Mouse (Mus musculus): ENCODE results near the gene Mrtfb. TPM values are rescaled to one million over a fixed set of nuclear protein-coding genes. Genes with fewer than 3 reads are reported as not detected.
A peak's percentile ranks its signal among the peaks of the same experiment; 100 is the strongest.

Gene Mrtfb
- 10 to 100 TPM; 23.3 to 33.0 TPM for total RNA-seq (2021)
- long read RNA-seq, experiment 1, full-length matches to known transcripts = 2 of 11 reads
- long read RNA-seq, experiment 1, partial matches to known transcripts = 5 of 11 reads
- long read RNA-seq, experiment 1, other reads (novel, unspliced or antisense) = 4 of 11 reads
- long read RNA-seq, experiment 2, full-length matches to known transcripts = 1 of 9 reads
- long read RNA-seq, experiment 2, partial matches to known transcripts = 4 of 9 reads
- long read RNA-seq, experiment 2, other reads (novel, unspliced or antisense) = 4 of 9 reads

GRCm38 (mm10) chr16:13255855-13256635 is at the start of gene Mrtfb:
Mrtfb (plus strand) TSS chr16:13256481.
- TF ChIP-seq CTCF (IDR thresholded peaks at IDR 0.05) = peak; percentile 16; the same call in 1 of the 2 replicates
- DNase-seq = peak; percentile 95
- intact Hi-C loops (cut with DNase I) = loop anchor here (5.0 kb wide), 2 partner anchors 71 to 94 kb away; no protein-coding TSS in a partner anchor
- H3K27ac ChIP-seq = peak within 1 kb of the TSS; percentile 97
- H3K4me3 ChIP-seq = peak within 1 kb of the TSS; percentile 91

- no peak for TF ChIP-seq CTCF (IDR thresholded peaks at IDR 0.05)
- Histone ChIP-seq H3K4me3 (no peak overlapping the region), H3K27ac (peak overlapping the region; percentile 31; the same call in 1 of the 2 replicates)
- intact Hi-C loops (cut with DNase I) = no loop called here
- no peak for DNase-seq
Measured at GRCm38 (mm10) chr16:13207649-13208048, 48.6 kb upstream of the Mrtfb start.

- no peak for DNase-seq
- TF ChIP-seq CTCF (IDR thresholded peaks at IDR 0.05) = no peak
- Histone ChIP-seq H3K4me3 (no peak overlapping the region), H3K27ac (peak overlapping the region; percentile 31; the same call in 1 of the 2 replicates)
- intact Hi-C loops (cut with DNase I) = no loop called here
Measured at GRCm38 (mm10) chr16:13208087-13208486, 48.2 kb upstream of the Mrtfb start.

- TF ChIP-seq CTCF (IDR thresholded peaks at IDR 0.05) = no peak
- intact Hi-C loops (cut with DNase I) = no loop called here
- DNase-seq = no peak
- H3K27ac ChIP-seq = no peak overlapping the region
- no peak overlapping the region for H3K4me3 ChIP-seq
Measured at GRCm38 (mm10) chr16:13212781-13213180, 43.5 kb upstream of the Mrtfb start.

GRCm38 (mm10) chr16:13216116-13216952 is 39.9 kb upstream of the Mrtfb start:
- peak overlapping the region; percentile 90 for H3K27ac ChIP-seq
- intact Hi-C loops (cut with DNase I) = no loop called here
- H3K4me3 ChIP-seq = no peak overlapping the region
- DNase-seq = peak; percentile 75
- peak; percentile 35 for TF ChIP-seq CTCF (IDR thresholded peaks at IDR 0.05)

- intact Hi-C loops (cut with DNase I) = no loop called here
- no peak for TF ChIP-seq CTCF (IDR thresholded peaks at IDR 0.05)
- peak; percentile 78 for DNase-seq
- Histone ChIP-seq H3K4me3 (no peak overlapping the region), H3K27ac (peak overlapping the region; percentile 90)
Measured at GRCm38 (mm10) chr16:13217951-13218350, 38.3 kb upstream of the Mrtfb start.

- Histone ChIP-seq H3K27ac (no peak overlapping the region), H3K4me3 (no peak overlapping the region)
- intact Hi-C loops (cut with DNase I) = no loop called here
- TF ChIP-seq CTCF (IDR thresholded peaks at IDR 0.05) = no peak
- no peak for DNase-seq
Measured at GRCm38 (mm10) chr16:13221475-13221874, 34.8 kb upstream of the Mrtfb start.

GRCm38 (mm10) chr16:13232043-13232442 is 24.2 kb upstream of the Mrtfb start:
- Histone ChIP-seq H3K4me3 (no peak overlapping the region), H3K27ac (peak overlapping the region; percentile 76)
- no peak for DNase-seq
- intact Hi-C loops (cut with DNase I) = no loop called here
- TF ChIP-seq CTCF (IDR thresholded peaks at IDR 0.05) = no peak

- intact Hi-C loops (cut with DNase I) = no loop called here
- H3K27ac ChIP-seq = peak overlapping the region; percentile 76
- no peak for TF ChIP-seq CTCF (IDR thresholded peaks at IDR 0.05)
Measured at GRCm38 (mm10) chr16:13232912-13233802, 23.1 kb upstream of the Mrtfb start.

GRCm38 (mm10) chr16:13239039-13239438 is 17.2 kb upstream of the Mrtfb start:
- DNase-seq = no peak

More at GRCm38 (mm10) chr16:13232912-13233802, 23.1 kb upstream of the Mrtfb start:
- no peak overlapping the region for H3K4me3 ChIP-seq
- DNase-seq = peak; percentile 45

GRCm38 (mm10) chr16:13239544-13239943 is 16.7 kb upstream of the Mrtfb start:
- peak overlapping the region; percentile 83 for H3K27ac ChIP-seq
- no peak for TF ChIP-seq CTCF (IDR thresholded peaks at IDR 0.05)
- H3K4me3 ChIP-seq = no peak overlapping the region
- intact Hi-C loops (cut with DNase I) = no loop called here
- peak; percentile 82 for DNase-seq

More at GRCm38 (mm10) chr16:13239039-13239438, 17.2 kb upstream of the Mrtfb start:
- intact Hi-C loops (cut with DNase I) = no loop called here
- TF ChIP-seq CTCF (IDR thresholded peaks at IDR 0.05) = no peak
- Histone ChIP-seq H3K27ac (peak overlapping the region; percentile 83), H3K4me3 (no peak overlapping the region)

Data from gastrocnemius, adult 2 months (tissue).